Mouse (Mus musculus): Measurements from ENCODE around the gene Cyp2f2. TPM values are rescaled to one million over a fixed set of nuclear protein-coding genes. Genes with fewer than 3 reads are reported as not detected.

Gene Cyp2f2
- polyA plus RNA-seq, 1 experiment from 2014 or later = not detected

GRCm38 (mm10) chr7:27168371-27168770 is 48.7 kb downstream of the Cyp2f2 start:
- Histone ChIP-seq H3K36me3 (replicated peaks) (peaks cover 53% of the 10 kb centered on the region), H3K27me3 (replicated peaks; ENCODE audit: low read depth, poor library complexity, severe bottlenecking) (no peaks in the 10 kb centered on the region), H3K4me3 (no peak overlapping the region), H3K4me1 (peaks cover 34% of the 10 kb centered on the region), H3K9me3 (0 out of 2 replicates have a peak, but pooled peaks cover 2% of the 10 kb centered on the region), H3K27ac (replicated peaks) (no peak overlapping the region)
- no peak for DNase-seq (ENCODE audit: low spot score)
- WGBS = 91% methylated on average over 5 of the region's 5 CpGs

- Histone ChIP-seq H3K4me3 (no peak overlapping the region), H3K9me3 (0 out of 2 replicates have a peak, but pooled peaks cover 2% of the 10 kb centered on the region), H3K27me3 (replicated peaks; ENCODE audit: low read depth, poor library complexity, severe bottlenecking) (no peaks in the 10 kb centered on the region), H3K27ac (replicated peaks) (no peak overlapping the region), H3K4me1 (peaks cover 9% of the 10 kb centered on the region), H3K36me3 (replicated peaks) (peaks cover 48% of the 10 kb centered on the region)
- 94% methylated on average over 3 of the region's 3 CpGs for WGBS
- DNase-seq (ENCODE audit: low spot score) = no peak
These were observed 51.3 kb downstream of the Cyp2f2 start for GRCm38 (mm10) chr7:27170981-27171380.

GRCm38 (mm10) chr7:27174496-27174895 is 54.8 kb downstream of the Cyp2f2 start:
- Histone ChIP-seq H3K36me3 (replicated peaks) (peaks cover 46% of the 10 kb centered on the region), H3K9me3 (no peaks in the 10 kb centered on the region), H3K4me1 (peaks cover 12% of the 10 kb centered on the region), H3K27me3 (replicated peaks; ENCODE audit: low read depth, poor library complexity, severe bottlenecking) (no peaks in the 10 kb centered on the region), H3K4me3 (no peak overlapping the region), H3K27ac (replicated peaks) (no peak overlapping the region)
- WGBS = 94% methylated on average over 15 of the region's 15 CpGs
- no peak for DNase-seq (ENCODE audit: low spot score)

- Histone ChIP-seq H3K4me3 (no peak overlapping the region), H3K4me1 (peaks cover 15% of the 10 kb centered on the region), H3K27ac (replicated peaks) (no peak overlapping the region), H3K9me3 (no peaks in the 10 kb centered on the region), H3K36me3 (replicated peaks) (peaks cover 45% of the 10 kb centered on the region), H3K27me3 (replicated peaks; ENCODE audit: low read depth, poor library complexity, severe bottlenecking) (no peaks in the 10 kb centered on the region)
- DNase-seq (ENCODE audit: low spot score) = no peak
- 93% methylated on average over 7 of the region's 7 CpGs for WGBS
These were observed 55.2 kb downstream of the Cyp2f2 start for GRCm38 (mm10) chr7:27174896-27175295.

GRCm38 (mm10) chr7:27177942-27178323 is 58.2 kb downstream of the Cyp2f2 start:
- H3K27me3 ChIP-seq (replicated peaks; ENCODE audit: low read depth, poor library complexity, severe bottlenecking) = no peaks in the 10 kb centered on the region
- peaks cover 15% of the 10 kb centered on the region for H3K4me1 ChIP-seq
- H3K9me3 ChIP-seq = no peaks in the 10 kb centered on the region
- WGBS = 23% methylated on average over 4 of the region's 4 CpGs
- peaks cover 32% of the 10 kb centered on the region for H3K36me3 ChIP-seq (replicated peaks)
- H3K4me3 ChIP-seq = peak overlapping the region; percentile 79
- DNase-seq (ENCODE audit: low spot score) = no peak
- peak overlapping the region; percentile 91 for H3K27ac ChIP-seq (replicated peaks)

- WGBS = under 1% methylated on average over 53 of the region's 53 CpGs
- no peaks in the 10 kb centered on the region for H3K9me3 ChIP-seq
- peak within 1 kb of the TSS; percentile 91 for H3K27ac ChIP-seq (replicated peaks)
- H3K4me3 ChIP-seq = peak within 1 kb of the TSS; percentile 79
- peaks cover 33% of the 10 kb centered on the region for H3K36me3 ChIP-seq (replicated peaks)
- no peaks in the 10 kb centered on the region for H3K27me3 ChIP-seq (replicated peaks; ENCODE audit: low read depth, poor library complexity, severe bottlenecking)
- DNase-seq (ENCODE audit: low spot score) = peak; percentile 99
- peaks cover 15% of the 10 kb centered on the region for H3K4me1 ChIP-seq
These were observed 58.9 kb downstream of the Cyp2f2 start, which contains the start of gene Rab4b for GRCm38 (mm10) chr7:27178324-27179216. Gene Rab4b (minus strand): TSS chr7:27178896.

- DNase-seq (ENCODE audit: low spot score) = no peak
- peaks cover 30% of the 10 kb centered on the region for H3K36me3 ChIP-seq (replicated peaks)
These were observed 59.7 kb downstream of the Cyp2f2 start for GRCm38 (mm10) chr7:27179217-27179918.

GRCm38 (mm10) chr7:27180036-27180435 is 60.3 kb downstream of the Cyp2f2 start:
- Histone ChIP-seq H3K36me3 (replicated peaks) (peaks cover 30% of the 10 kb centered on the region), H3K27me3 (replicated peaks; ENCODE audit: low read depth, poor library complexity, severe bottlenecking) (no peaks in the 10 kb centered on the region), H3K4me1 (peaks cover 15% of the 10 kb centered on the region), H3K9me3 (no peaks in the 10 kb centered on the region), H3K4me3 (no peak overlapping the region), H3K27ac (replicated peaks) (no peak overlapping the region)
- no peak for DNase-seq (ENCODE audit: low spot score)
- 87% methylated on average over 5 of the region's 5 CpGs for WGBS

More at GRCm38 (mm10) chr7:27179217-27179918, 59.7 kb downstream of the Cyp2f2 start:
- 49% methylated on average over 16 of the region's 16 CpGs for WGBS
- Histone ChIP-seq H3K27ac (replicated peaks) (peak overlapping the region; percentile 91), H3K4me1 (peaks cover 15% of the 10 kb centered on the region), H3K4me3 (peak overlapping the region; percentile 79), H3K27me3 (replicated peaks; ENCODE audit: low read depth, poor library complexity, severe bottlenecking) (no peaks in the 10 kb centered on the region), H3K9me3 (no peaks in the 10 kb centered on the region)

GRCm38 (mm10) chr7:27180837-27181695 is 61.4 kb downstream of the Cyp2f2 start, which contains the start of the genes Gm21983 and Mia:
Gene Gm21983 (minus strand): TSS chr7:27181086.
Gene Mia (minus strand): TSS chr7:27181157.
- WGBS = 71% methylated on average over 14 of the region's 14 CpGs

GRCm38 (mm10) chr7:27182498-27182897 is 62.8 kb downstream of the Cyp2f2 start:
- Histone ChIP-seq H3K4me1 (peaks cover 15% of the 10 kb centered on the region), H3K36me3 (replicated peaks) (peaks cover 54% of the 10 kb centered on the region), H3K27me3 (replicated peaks; ENCODE audit: low read depth, poor library complexity, severe bottlenecking) (no peaks in the 10 kb centered on the region), H3K27ac (replicated peaks) (no peak overlapping the region), H3K4me3 (no peak overlapping the region), H3K9me3 (no peaks in the 10 kb centered on the region)
- no peak for DNase-seq (ENCODE audit: low spot score)
- 95% methylated on average over 1 of the region's 1 CpGs for WGBS

More at GRCm38 (mm10) chr7:27180837-27181695, 61.4 kb downstream of the Cyp2f2 start, which contains the start of the genes Gm21983 and Mia:
- peaks cover 15% of the 10 kb centered on the region for H3K4me1 ChIP-seq
- H3K4me3 ChIP-seq = no peak within 1 kb of the TSS
- H3K9me3 ChIP-seq = no peaks in the 10 kb centered on the region
- H3K27ac ChIP-seq (replicated peaks) = no peak within 1 kb of the TSS
- no peaks in the 10 kb centered on the region for H3K27me3 ChIP-seq (replicated peaks; ENCODE audit: low read depth, poor library complexity, severe bottlenecking)
- H3K36me3 ChIP-seq (replicated peaks) = peaks cover 40% of the 10 kb centered on the region
- no peak for DNase-seq (ENCODE audit: low spot score)
